Mouse (Mus musculus): ENCODE data around the gene Tes3-ps. TPM values are rescaled to one million over a fixed set of nuclear protein-coding genes. Genes with fewer than 3 reads are reported as not detected.

The Tes3-ps gene
- total and polyA plus RNA-seq, 3 experiments: 0.31 to 0.68 TPM; not detected in 1

- Histone ChIP-seq H3K9ac (ENCODE audit: control insufficient read depth, low read depth, low read length, poor library complexity, severe bottlenecking) (no peak overlapping the region), H3K79me2 (ENCODE audit: control insufficient read depth, insufficient read depth, low read length, poor library complexity) (no peaks in the 10 kb centered on the region), H3K4me1 (ENCODE audit: control insufficient read depth in 1 of 2, insufficient read depth in 2 of 2, low read length in 2 of 2) (no peaks in the 10 kb centered on the region), H3K27ac (ENCODE audit: control insufficient read depth, low read depth, low read length) (no peak overlapping the region), H3K9me3 (replicated peaks; ENCODE audit: insufficient read depth, low read length) (no peaks in the 10 kb centered on the region), H3K4me3 (ENCODE audit: control insufficient read depth in 1 of 2, insufficient read depth in 1 of 2, low read depth in 2 of 2, low read length in 2 of 2) (no peak overlapping the region), H3K36me3 (ENCODE audit: control insufficient read depth in 1 of 2, insufficient read depth in 2 of 2, low read length in 2 of 2) (no peaks in the 10 kb centered on the region; a peak in 1 of 4 replicates), H3K27me3 (ENCODE audit: control insufficient read depth in 1 of 2, insufficient read depth in 2 of 2, low read length in 2 of 2) (no peaks in the 10 kb centered on the region)
- TF ChIP-seq MXI1 (IDR thresholded peaks at IDR 0.05; ENCODE audit: low read depth, low read length) (no peak), POLR2AphosphoS2 (IDR thresholded peaks at IDR 0.05; ENCODE audit: low read length) (no peak), E2F4 (IDR thresholded peaks at IDR 0.05; ENCODE audit: borderline replicate concordance, low read depth, low read length) (no peak), ZNF384 (IDR thresholded peaks at IDR 0.05; ENCODE audit: low read depth, low read length) (no peak), GABPA (IDR thresholded peaks at IDR 0.05; ENCODE audit: low read depth, low read length) (no peak), USF1 (IDR thresholded peaks at IDR 0.05; ENCODE audit: low read depth, low read length) (no peak), RAD21 (IDR thresholded peaks at IDR 0.05; ENCODE audit: low read depth, low read length) (peak; percentile 88), MYC (IDR thresholded peaks at IDR 0.05; ENCODE audit: low read depth, low read length) (no peak), GATA1 (IDR thresholded peaks at IDR 0.05; ENCODE audit: low read depth, low read length) (no peak), TCF12 (IDR thresholded peaks at IDR 0.05; ENCODE audit: low read depth, low read length) (no peak), SMC3 (IDR thresholded peaks at IDR 0.05; ENCODE audit: low read depth, low read length) (peak; percentile 77), UBTF (IDR thresholded peaks at IDR 0.05; ENCODE audit: borderline replicate concordance, insufficient read depth, low read depth, low read length) (no peak), RCOR1 (IDR thresholded peaks at IDR 0.05; ENCODE audit: low read depth, low read length) (no peak), TAL1 (IDR thresholded peaks at IDR 0.05; ENCODE audit: low read length) (no peak), ELF1 (IDR thresholded peaks at IDR 0.05; ENCODE audit: low read depth, low read length) (no peak), CTCF (IDR thresholded peaks at IDR 0.05 in 2 of 3, conservative IDR thresholded peaks at IDR 0.05 in 1 of 3; ENCODE audit: control insufficient read depth in 1 of 3, insufficient read depth in 1 of 3, low read depth in 2 of 3, low read length in 3 of 3, poor library complexity in 1 of 3, severe bottlenecking in 1 of 3) (peak; percentile 90 to 99 (median 92)), NRF1 (IDR thresholded peaks at IDR 0.05; ENCODE audit: insufficient read depth, low read depth, low read length, poor library complexity, severe bottlenecking) (no peak), ZC3H11A (IDR thresholded peaks at IDR 0.05; ENCODE audit: low read depth, low read length) (peak; percentile 81)
- DNase-seq (ENCODE audit: low read depth, low spot score): peak; percentile 77
These were observed 43.8 kb upstream of the Tes3-ps start for GRCm38 (mm10) chr13:49449318-49449749.

GRCm38 (mm10) chr13:49460276-49460675 is 32.8 kb upstream of the Tes3-ps start:
- H3K4me3 ChIP-seq (ENCODE audit: control insufficient read depth in 1 of 2, insufficient read depth in 1 of 2, low read depth in 2 of 2, low read length in 2 of 2): no peak overlapping the region
- no peaks in the 10 kb centered on the region for H3K4me1 ChIP-seq (ENCODE audit: control insufficient read depth in 1 of 2, insufficient read depth in 2 of 2, low read length in 2 of 2)
- no peak overlapping the region for H3K27ac ChIP-seq (ENCODE audit: control insufficient read depth, low read depth, low read length)
- no peaks in the 10 kb centered on the region for H3K27me3 ChIP-seq (ENCODE audit: control insufficient read depth in 1 of 2, insufficient read depth in 2 of 2, low read length in 2 of 2)
- TF ChIP-seq EP300 (IDR thresholded peaks at IDR 0.05; ENCODE audit: low read depth in 1 of 2, low read length in 2 of 2) (no peak), USF1 (IDR thresholded peaks at IDR 0.05; ENCODE audit: low read depth, low read length) (no peak), KAT2A (conservative IDR thresholded peaks at IDR 0.05; ENCODE audit: low read depth, low read length) (no peak), JUND (IDR thresholded peaks at IDR 0.05; ENCODE audit: low read depth, low read length) (no peak), ZMIZ1 (IDR thresholded peaks at IDR 0.05; ENCODE audit: low read depth, low read length) (no peak)
- H3K36me3 ChIP-seq (ENCODE audit: control insufficient read depth in 1 of 2, insufficient read depth in 2 of 2, low read length in 2 of 2): peaks cover 0 to 3% of the 10 kb centered on the region in 2 experiments; a peak in 2 of 4 replicates
- no peak for DNase-seq (ENCODE audit: low read depth, low spot score)
- no peaks in the 10 kb centered on the region for H3K9me3 ChIP-seq (replicated peaks; ENCODE audit: insufficient read depth, low read length)
- no peak overlapping the region for H3K9ac ChIP-seq (ENCODE audit: control insufficient read depth, low read depth, low read length, poor library complexity, severe bottlenecking)
- no peaks in the 10 kb centered on the region for H3K79me2 ChIP-seq (ENCODE audit: control insufficient read depth, insufficient read depth, low read length, poor library complexity)
